Mouse (Mus musculus): Measurements from ENCODE around the gene Alpi.
A peak's percentile ranks its signal among the peaks of the same experiment; 100 is the strongest.

Alpi gene

DNA sequence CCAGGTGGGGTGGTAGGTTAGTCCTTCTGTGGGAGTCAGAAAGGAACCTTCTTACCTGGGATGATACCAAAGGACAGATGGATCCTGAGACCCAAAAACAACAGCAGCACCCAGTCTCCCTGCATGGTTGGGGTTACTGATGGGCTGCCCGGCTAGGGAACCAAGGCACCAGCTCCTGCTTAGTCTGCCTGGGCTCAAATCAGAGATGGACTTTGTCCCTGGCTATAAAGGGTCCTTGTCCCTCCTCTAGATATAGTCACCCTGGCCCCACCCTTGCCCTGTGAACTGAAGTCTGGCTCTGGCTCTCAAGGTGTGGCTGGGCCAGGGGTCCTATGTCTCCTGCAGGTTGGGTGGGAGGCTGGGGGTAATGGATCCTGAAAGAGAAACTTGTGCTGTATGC is at the start of gene Alpi:
Gene Alpi (minus strand): TSS at position 196 of the 400 bp plus-strand sequence.
- DNase-seq, result no peak

DNA sequence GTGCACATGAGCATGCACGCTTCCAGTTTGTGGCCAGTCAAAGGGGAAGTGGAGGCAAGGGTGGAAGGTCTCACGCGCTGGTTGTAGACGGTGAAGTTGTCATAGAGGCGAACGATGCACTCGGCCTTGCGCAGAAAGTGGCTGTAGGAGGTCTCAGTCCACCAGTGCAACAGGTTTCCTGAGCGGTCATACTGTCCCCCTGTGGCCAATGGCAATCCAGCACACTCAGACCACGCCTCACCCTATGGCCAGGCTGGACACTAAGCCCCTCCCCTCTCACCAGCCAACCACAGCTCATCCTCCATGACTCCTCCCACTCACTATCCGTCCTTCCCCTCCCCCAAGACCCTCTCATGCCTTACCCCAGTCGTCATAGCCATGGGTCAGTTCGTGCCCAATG is 48.0 kb upstream of the Alpi start:
- no peak for DNase-seq

DNA sequence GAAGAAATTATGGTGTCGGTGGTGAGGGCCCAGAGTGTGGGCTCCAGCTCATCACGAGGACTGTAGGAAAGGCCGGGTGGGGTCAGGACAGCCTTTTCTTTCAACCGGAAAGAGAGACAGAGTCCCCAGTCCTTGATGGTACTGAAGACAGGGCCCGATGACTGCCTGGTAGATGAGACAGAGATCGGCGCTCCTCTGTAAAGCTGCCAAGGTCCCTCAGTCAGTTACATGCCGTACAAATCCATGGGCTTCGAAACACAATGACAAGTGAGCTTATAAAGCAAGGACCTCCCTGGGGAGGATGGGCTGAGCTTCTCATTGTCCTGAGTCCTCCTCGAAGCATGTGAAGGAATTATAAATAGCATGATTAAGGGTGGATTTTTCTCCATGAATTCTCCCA is 41.7 kb upstream of the Alpi start:
- DNase-seq, result no peak

DNA sequence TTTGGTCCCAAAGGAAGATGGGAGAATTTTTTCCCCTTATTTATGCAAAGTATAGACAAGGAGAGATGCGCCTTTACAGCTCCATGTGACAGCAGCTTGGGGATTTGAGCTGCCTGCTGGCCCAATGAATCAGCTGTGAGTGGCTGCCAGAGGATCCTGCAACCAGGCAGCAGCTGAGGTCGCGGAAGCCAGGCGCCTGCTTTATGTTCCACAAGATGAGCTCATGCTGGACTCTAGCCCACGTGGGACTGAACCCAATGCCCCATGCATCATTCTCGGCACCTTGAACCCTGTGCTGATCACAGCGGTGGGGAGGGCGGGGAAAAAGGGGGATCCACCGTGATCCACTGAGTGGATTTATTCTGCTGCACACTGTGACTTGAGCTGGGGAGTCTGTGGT is 41.0 kb upstream of the Alpi start:
- no peak for DNase-seq

DNA sequence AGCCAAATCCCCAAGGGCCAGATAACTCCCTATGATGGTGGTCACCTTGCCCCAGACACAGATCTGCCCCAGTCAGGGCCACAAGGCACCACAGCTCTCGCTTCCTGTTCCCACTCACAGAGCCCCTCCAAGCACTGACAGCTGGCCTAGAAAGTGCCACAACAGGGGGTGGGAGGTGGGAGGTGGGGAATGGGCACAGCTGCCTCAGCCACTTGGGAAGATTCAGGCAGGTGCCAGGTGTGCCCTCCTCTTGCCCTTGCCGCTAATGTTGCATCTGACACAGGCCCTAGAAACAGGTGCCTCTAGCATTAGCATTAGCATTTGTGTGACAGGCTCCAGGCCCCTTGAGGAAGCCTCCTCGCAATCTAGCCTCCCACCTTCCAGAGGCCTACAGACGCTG is 40.1 kb upstream of the Alpi start:
- DNase-seq, result no peak

DNA sequence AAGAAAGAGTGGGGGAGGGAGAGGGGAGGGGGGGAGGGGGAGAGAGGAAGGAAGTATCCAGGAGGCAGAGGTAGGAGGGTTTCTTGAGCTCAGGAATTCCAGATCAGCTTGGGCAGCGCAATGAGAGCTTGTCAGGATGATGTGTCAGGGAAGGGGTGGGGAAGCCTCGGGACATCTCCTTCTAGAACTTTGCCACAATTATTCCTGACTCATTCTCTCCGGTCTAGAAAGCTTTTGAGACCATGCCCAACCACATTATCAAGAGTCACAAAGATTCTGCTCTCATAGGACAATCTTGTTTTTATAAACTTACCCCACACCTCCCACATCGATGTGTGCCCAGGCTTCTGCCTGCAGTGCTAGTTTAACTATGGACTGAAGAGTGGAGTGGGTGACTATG is 30.4 kb upstream of the Alpi start:
- no peak for DNase-seq

DNA sequence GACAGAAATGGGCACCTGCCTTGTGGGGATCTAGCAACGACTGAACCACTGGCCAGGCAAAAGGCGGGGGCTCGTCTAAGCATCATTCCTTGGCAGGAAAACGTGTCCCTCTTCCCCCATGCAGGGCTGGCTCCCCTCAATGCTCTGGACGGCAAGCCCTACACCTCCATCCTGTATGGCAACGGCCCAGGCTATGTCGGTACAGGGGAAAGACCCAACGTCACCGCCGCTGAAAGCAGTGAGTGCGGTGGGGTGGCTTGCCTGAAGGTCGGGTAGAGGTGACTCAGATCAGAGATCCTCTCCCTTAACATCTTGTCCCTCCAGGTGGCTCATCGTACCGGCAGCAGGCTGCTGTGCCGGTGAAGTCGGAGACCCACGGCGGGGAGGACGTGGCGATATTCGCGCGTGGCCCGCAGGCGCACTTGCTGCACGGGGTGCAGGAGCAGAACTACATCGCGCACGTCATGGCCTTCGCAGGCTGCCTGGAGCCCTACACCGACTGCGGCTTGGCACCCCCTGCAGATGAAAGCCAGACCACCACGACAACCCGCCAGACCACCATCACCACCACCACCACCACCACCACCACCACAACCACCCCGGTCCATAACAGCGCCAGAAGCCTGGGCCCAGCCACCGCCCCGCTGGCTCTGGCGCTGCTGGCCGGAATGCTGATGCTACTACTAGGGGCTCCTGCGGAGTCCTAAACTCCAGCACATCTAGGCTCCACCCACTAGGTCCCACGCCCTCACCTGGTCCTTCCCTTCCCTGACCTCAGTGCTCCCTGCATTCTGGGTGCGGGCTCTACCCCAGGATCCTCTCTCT is 26.0 kb upstream of the Alpi start:
- peak; percentile 42 for DNase-seq

DNA sequence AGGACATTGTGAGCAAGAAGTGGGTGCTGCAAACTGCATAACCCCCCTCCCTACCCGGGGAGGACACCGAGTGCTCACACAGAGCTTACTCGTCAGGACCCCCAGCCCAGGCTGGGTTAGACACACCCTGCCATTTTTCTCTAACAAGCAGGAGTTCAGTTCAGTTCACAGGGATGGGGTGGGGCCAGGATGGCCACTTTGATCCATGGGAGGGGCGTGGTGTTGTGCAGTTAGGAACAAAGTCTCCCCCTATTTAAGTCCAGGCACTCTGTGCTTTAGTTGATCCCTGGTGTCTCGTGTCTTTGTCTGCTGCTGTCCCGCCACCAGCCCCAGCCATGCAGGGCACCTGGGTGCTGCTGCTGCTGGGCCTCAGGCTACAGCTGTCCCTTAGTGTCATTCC is 23.3 kb upstream of the Alpi start, which contains the start of gene Akp3:
Gene Akp3 (plus strand): TSS at position 301 of the 400 bp plus-strand sequence.
- no peak for DNase-seq

DNA sequence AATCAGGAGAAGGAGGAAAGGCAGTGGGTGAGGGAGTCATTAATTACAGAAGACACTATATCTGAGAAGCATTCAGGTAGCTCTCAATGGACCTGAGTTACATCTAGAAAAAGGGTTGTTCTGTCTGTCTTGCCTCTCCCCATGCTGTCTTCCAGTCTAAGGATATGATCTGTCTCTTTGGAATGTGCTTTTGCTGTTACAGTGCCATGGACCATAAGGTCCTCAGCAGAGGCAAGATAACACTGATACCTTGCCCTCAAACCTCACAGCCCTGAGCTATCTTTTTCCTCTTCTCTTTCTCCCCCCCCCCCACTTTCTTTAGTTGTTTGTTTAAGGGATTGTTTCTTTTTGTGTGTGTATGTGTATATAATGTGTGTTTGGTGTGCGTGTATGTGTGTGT is 13.4 kb upstream of the Alpi start:
- DNase-seq, result no peak

DNA sequence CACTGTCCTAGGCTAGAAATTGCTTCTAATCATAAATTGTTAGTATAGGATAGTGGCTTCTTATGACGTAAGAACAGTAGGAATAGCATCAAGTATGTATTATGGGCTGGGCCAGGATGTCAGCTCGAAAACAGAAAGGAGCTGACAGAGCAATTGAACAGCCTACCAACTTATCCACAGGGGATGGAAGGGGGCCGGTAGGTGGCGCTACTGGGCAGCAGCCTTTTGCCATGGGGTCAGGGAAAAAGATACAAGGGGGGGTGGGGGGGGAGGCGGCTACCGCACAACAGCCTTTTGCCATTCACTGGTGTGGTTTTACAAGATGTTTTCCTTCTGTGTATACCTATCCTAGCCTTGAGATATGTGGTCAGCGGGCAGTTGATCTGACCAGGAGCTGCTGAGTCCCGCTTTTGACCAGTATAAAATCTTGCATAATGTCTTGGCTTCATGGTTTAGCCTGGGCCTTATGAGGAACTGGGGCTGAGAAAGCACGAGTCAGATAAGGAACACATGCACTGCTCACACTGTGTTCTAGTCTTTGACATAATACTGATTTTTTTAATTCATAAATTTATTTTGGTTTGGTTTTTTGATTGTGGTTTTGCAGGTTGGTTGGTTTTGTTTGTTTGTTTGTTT is 10.4 kb upstream of the Alpi start:
- DNase-seq, result peak; percentile 17

DNA sequence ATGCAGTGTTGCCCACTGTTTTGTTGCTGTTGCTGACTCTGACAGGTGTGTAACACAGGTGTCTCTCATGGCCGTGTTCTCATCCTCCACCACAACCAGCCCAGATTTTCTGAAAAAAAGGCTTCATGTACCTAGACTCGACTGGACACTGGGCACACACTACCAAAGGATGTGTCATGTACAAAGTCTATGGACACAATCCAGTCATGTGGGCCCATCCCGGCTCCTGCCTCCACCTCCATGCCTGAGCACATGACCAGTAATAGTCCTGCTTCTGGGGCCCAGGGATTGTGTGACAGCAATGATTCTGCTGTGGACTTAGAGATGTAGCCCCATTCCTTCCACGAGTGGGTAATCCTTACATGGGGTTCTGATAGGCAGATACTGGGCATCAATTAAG is 7.2 kb upstream of the Alpi start:
- no peak for DNase-seq

DNA sequence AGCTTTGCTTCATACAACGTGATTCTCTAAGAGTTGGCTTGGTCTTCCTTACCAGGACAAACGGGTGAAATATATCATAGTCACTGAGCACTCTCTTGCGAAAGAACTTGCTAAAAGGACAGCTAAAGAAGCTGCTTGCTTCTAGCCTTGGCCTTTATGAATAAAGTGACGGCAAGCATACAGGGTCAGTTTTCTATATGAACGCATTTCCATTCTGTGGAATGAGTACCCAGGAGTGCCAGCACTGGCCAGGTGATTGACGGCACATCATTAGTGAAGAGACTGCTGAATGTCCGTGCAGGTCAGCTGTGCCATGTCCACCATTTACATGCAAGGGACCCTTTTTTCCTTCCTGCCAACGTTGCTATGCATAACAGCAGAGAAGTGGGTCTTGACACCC is 5.1 kb upstream of the Alpi start:
- DNase-seq, result no peak

DNA sequence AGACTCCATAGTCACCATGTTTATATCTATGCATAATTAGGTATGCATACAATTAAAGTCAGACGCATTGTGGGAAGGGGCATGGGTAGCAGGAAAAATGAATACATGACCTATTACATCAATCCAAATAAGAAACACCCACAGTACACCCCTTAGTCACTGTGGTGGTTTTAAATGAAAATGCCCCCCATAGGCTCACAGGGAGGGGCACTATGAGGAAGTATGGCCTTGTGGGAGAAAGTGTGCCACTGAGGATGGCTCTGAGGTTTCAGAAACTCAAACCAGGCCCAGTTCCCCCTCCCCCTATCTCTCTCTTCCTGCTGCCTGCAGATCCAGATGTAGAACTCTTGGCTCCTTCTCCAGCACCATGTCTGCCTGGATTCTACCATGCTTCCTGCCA is 2.5 kb upstream of the Alpi start:
- no peak for DNase-seq

DNA sequence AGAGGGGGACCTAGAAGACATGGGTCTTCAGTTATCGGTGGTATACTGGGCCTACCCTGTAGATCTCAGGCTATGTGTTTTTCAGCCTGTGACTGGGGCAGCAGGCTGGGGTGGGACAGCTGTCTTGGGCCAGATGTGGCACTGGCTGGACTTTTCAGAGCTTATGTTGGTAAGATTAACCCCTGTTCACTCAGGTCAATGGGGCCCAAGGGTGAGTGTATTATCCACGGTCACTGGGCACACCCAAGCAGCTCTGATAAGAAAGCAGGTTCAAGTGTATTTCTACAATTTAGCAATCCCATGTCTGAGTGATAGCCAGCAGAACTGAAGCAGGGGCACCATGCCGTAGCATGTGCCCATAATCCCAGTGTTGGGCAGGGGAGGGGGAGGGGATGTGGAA is 708 bp upstream of the Alpi start:
- no peak for DNase-seq

DNA sequence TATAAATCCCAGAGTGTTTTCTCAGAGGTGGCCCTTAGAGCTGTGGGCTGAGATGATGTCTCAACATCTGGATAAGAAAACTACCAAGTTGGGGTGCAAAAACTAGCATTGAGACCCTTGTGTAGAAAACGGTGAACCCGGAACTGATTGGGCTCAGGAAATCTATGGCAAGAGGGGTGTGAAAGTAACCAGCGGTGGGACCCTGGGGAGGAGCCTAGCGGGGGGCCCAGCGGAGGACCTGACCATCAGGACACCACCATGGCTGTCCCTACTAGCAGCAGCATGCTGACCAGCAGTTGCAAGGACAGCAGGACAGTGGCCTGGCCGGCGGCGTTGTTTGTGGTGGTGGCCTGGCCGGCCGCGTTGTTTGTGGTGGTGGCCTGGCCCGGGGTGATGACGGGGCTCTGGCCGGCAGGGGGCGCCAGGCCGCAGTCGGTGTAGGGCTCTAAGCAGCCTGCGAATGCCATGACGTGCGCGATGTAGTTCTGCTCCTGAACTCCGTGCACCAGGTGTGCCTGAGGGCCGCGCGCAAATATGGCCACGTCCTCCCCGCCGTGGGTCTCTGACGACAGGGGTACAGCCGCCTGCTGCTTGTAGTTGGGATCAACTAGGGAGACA is 2.9 kb downstream of the Alpi start:
- DNase-seq, result peak; percentile 56

DNA sequence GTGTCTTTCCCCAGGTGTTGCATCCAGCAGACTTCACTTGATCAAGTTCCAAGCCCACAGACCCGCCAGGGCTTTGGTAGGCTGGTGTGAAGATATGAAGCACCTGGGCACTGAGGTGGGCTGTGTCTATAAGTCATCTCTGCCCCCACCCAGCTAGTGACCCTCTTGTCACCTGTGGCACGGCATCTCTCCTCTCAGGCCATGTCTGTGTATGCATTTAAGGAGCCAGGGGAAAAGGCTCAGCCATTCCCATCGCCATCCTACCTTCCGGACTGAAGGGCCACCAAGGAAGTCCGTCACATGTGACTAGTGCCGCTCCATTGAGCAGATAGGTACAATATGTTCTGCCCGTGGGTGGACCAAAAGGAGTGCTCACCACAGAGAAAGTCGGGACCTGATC is 5.8 kb downstream of the Alpi start:
- no peak for DNase-seq

DNA sequence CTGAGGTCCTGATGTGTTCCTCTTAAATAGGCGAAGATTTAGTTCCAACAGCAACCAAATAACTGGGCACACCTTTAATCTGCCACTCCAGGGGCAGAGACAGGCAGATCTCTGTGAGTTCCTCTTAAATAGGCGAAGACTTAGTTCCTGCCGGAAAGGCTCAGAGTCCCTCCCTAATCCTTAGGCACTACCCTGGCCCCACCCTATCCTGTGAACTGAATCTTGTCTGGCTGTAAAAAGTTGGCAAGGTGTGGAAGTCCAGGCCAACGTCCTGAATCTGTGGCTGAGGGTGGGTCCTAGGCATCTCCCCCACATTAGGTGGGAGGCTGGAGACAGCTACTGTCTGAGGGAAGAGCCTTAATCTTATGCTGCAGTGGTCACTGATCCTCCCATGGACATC is 11.6 kb downstream of the Alpi start, which contains the start of gene Alppl2:
Gene Alppl2 (minus strand): TSS at position 101 of the 400 bp plus-strand sequence.
- no peak for DNase-seq

DNA sequence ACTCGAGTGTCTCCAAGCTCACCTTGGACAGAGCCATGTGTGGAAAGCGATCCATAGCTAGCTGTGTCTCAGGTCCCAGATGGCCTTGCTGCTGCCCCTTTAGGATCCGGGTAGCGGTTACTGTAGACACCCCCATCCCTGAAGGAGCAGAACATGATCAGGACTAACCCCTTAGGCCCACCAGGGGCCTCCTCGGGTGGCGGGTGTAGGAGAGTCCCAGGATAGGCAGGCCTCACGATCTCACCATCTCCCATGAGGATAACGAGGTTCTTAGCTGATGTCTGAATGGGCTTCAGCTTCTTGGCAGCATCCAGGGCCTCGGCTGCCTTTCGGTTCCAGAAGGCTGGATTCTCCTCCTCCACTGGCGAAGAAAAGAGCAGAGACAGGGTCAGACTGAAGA is 12.2 kb downstream of the Alpi start:
- DNase-seq, result no peak

DNA sequence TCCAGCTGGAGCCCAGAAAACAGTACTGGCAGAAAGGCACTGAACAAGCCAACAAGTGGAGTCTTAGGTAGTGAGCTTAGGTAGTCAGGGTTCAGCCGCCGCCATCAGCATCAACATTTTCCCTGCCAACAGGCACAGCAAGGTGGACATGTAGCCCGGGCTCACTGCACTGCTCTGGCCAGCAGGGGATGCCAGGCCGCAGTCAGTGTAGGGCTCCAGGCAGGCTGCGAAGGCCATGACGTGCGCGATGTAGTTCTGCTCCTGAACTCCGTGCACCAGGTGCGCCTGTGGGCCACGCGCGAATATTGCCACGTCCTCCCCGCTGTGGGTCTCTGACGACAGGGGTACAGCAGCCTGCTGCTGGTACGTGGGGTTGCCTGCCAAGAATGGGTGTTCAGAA is 14.4 kb downstream of the Alpi start:
- DNase-seq, result no peak

DNA sequence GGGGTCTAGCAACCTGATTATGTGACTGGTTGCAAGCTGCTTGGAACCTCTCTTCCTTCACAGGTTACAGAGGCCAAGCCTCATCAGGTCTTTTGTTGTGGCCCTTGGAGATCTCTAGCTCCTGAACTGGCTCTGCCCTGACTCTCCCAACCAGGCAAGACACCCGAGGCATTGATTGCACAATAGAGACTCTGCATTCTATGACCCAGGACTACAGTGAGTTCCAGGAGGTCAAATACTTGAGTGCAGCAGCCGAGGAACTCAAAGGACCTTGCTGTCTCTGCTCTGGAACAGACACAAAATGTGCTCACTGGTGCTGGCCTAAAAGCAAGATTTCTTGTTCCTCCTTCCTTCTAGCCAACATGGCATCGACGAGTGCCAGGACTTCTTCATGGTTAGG is 15.2 kb downstream of the Alpi start:
- DNase-seq, result no peak

DNA sequence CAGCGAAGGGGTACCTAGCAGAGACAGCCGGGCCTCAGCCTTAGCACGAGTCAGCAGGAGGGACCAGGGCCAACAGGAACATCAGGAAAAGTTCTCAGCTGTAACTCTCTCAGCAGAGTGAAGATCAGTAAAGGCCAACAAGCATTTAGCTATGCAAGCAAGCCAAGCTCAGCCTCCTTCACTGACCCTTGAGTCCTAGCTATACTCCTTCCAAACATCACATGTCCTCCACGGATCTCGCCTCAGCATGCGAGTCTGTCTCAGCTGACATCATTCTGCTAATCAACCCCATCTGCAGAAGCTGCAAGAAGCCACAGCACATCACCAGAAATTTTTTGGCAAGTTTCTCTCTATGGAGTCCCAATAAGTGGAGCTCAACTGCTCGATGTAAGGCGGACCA is 27.6 kb downstream of the Alpi start:
- no peak for DNase-seq

DNA sequence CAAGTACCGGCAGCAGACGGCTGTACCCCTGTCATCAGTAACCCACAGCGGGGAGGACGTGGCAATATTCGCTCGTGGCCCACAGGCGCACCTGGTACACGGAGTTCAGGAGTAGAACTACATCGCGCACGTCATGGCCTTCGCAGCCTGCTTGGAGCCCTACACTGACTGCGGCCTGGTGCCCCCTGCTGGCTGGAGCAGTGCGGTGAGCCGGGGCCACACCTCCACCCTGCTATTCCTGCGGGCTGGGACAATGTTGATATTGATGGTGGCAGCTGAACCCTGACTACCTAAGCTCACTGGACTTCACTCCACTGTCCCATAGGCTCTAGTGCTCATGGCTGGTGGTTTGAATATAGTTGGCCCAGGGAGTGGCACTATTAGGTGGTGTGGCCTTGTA is 30.7 kb downstream of the Alpi start:
- peak; percentile 54 for DNase-seq

DNA sequence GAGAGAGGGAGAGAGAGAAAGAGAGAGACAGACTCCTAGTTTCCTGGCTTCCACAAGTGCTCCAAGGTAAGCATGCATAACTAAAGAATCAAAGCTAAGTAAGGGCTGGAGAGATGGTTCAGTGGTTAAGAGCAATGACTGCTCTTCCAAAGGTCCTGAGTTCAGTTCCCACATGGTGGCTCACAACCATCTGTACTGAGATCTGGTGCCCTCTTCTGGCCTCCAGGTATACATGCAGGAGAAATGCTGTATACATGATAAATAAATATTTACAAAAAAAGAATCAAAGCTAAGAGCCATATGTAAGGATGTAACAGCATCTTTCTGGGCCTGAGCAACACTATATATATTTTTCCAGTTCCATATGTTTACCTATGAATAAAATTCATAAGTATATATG is 40.5 kb downstream of the Alpi start:
- DNase-seq, result no peak

DNA sequence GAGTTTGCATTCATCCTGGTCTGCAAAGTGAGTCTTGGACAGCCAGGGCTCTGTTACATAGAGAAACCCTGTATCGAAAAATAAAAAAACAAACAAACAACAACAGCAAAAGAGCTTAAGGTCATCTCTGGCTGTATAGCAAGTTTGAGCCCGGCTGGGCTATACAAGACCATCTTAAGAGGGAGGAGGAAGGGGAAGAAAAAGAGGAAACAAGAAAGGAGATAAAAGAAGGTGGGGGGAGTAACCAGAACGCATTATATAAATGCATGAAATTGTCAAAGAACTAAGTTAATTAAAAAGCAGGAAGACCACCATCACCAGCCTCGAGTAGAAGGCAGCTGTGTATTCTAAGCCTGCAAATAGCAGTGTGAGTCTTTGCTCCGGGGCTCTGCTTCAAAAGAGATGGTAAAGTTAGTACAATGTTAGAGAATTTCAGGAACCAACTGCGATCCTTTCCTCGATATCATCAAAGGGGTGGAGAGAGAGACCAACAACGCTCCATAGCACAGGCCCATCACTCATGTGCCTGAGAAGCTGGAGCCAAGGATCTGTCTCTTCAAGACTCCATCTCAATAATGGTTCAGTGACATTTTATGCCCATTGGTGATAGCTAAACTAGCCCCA is 42.3 kb downstream of the Alpi start:
- no peak for DNase-seq

Measured in thymus, postnatal 14 days (tissue).